ENCODE assay signal across 8 mouse cellular contexts in the genomic region with DNA sequence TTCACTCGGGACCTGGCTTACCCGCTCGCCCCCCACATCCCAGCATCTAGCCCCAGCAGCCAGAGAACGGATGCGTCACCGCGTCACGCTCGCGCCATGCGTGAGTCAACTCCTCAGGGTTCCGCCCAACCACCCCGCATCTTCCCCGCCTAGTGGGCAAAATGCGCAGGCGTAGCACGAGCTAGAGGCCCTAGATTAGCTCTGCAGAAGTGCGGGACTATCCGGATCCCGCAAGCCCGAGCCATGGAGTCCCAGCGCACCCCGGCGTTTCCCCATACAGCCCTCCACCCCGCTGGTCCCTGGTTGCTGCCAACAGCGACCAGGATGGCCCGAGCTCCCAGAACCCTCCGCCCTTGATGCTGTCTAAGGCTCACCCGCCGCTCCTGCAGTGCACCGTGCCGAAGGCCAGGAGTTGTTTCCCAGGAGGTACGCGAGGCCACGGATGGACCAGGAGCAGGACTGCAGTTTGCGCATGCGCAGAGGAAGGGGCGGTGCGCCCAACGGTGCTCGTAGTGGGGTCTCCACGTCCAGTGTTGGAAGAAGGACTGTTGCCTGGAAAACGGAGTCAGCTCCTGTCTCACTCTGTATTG. TPM values are rescaled to one million over a fixed set of nuclear protein-coding genes. Genes with fewer than 3 reads are reported as not detected.
DNase-seq lines count a peak whose midpoint lies in the region; ATAC-seq lines count a peak whose summit lies in the region.

A gene (minus strand): TSS at position 487 of the 590 bp plus-strand sequence.

- peak; percentile 99 for ATAC-seq in hindbrain, embryonic 14.5 days (ENCODE audit: low FRiP score)

- peaks cover 11% of the 10 kb centered on the region; the same call in 1 of the 2 replicates for H3K36me3 ChIP-seq in hindbrain, embryonic 14.5 days (replicated peaks; ENCODE audit: control insufficient read depth, insufficient read depth)

- no peaks in the 10 kb centered on the region for H3K27me3 ChIP-seq in hindbrain, embryonic 14.5 days (ENCODE audit: control insufficient read depth, insufficient read depth, low read length)

- peak within 1 kb of the TSS; percentile 66 for H3K4me3 ChIP-seq in hindbrain, embryonic 14.5 days (replicated peaks; ENCODE audit: low read length)

- 0% methylated on average over 43 of the region's 43 CpGs for WGBS in hindbrain, embryonic 14.5 days

- H3K9ac ChIP-seq in hindbrain, embryonic 14.5 days, result peak within 1 kb of the TSS; percentile 88

- no peaks in the 10 kb centered on the region for H3K9me3 ChIP-seq in hindbrain, embryonic 14.5 days (ENCODE audit: control insufficient read depth, low read length)

- peak; percentile 86 for DNase-seq in T-cell, adult 2 months (ENCODE audit: low spot score)
- DNase-seq in cerebellum, postnatal 25 days, result peak; percentile 96
- peak; percentile 85 to 87 for DNase-seq in frontal cortex, postnatal 25 days (ENCODE audit: low spot score in 2 of 2)
- peak; percentile 91 for DNase-seq in hindbrain, embryonic 14.5 days (ENCODE audit: low spot score)
- DNase-seq in layer of hippocampus, postnatal 36 days, result peak; percentile 89 to 92
- peak; percentile 76 for DNase-seq in lung, postnatal 25 days (ENCODE audit: low spot score)
- peak; percentile 65 for DNase-seq in retina, adult 2 months (ENCODE audit: low read depth, low spot score)
- peak; percentile 81 for DNase-seq in thymus, postnatal 25 days

- peaks cover 17% of the 10 kb centered on the region; the same call in 1 of the 2 replicates for H3K4me1 ChIP-seq in hindbrain, embryonic 14.5 days (replicated peaks; ENCODE audit: control insufficient read depth, insufficient read depth, low read length)

- peak within 1 kb of the TSS; percentile 74 for H3K4me2 ChIP-seq in hindbrain, embryonic 14.5 days (replicated peaks)

- peak within 1 kb of the TSS; percentile 98 for H3K27ac ChIP-seq in hindbrain, embryonic 14.5 days

RNA-seq across cellular contexts. Expression of the gene that starts here (rescaled TPM):
- polyA plus RNA-seq in hindbrain, embryonic 14.5 days (2014; fragmentation: Nextera tagmentation; extraction: Ambion mirVana), result 16.6 and 17.7 TPM in 2 replicates
- 10 to 100 TPM; 15.5 to 20.3 TPM for total RNA-seq in layer of hippocampus, postnatal 36 days (2021)

Comparison
In these comparisons a context has a peak if more than half of its experiments do, and no peak if none do; other contexts are left out.
1. Peak in every context shown above with its lines: DNase-seq, ATAC-seq, H3K4me3 ChIP-seq and H3K27ac ChIP-seq.